Mouse (Mus musculus) thymus, postnatal 4 days (tissue): ENCODE results near the gene Cux2.
A peak's percentile ranks its signal among the peaks of the same experiment; 100 is the strongest.

Experiments
- DNase-seq: peaks from one replicate; pipeline ENCODE4 v3.0.0; 2021

Cux2 gene

DNA sequence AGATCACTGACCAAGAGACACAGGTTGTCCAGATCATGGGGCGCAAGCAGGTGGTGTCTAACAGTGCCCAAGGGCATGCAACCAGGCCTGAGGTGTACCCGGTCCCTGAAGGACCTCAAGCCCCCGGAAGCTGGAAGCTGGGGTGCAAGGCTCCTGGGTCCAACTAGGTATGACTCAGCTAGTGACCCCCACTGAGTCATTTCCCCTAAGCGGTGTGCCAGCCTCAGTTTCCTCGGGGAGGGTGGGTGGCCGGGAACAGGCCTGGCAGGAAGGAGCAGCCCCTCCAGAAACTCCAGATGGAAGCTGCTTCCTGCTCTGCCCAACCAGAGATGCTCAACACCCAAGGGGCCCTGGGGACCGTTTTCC lies 215.7 kb downstream of the Cux2 start:
- DNase-seq = no peak

DNA sequence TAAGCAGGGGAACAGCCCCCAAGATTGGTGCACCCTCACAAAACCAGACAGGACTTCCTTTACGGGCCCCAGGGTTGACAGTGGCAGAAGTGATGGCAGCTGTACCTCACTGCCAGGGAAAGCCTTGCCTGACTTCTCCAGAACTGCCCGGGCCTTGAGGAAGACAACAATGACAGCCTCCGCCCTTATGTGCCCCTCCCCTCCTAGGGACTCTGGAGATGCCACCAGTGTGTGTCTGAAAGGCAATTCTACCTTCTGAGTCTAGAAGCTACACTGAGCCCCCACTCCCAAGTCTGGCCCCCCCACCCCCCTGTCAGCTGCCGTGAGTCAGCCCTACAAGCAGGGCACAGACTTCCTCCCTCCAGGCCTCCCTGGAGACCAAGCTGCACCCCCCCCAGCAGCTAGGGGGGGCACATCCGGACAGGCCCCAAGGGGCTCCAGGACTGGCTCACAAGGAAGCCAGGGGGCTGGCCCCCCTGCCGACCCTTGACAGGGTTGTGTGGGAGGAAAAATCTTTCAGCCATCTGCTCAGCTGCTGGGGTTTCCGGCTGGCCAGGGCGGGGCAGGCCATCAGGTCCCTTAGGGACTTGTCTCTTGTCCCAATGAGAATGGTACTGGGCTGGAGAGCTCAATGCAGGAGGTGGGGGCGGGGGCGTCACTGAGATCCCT lies 216.2 kb downstream of the Cux2 start:
- DNase-seq = peak; percentile 70

DNA sequence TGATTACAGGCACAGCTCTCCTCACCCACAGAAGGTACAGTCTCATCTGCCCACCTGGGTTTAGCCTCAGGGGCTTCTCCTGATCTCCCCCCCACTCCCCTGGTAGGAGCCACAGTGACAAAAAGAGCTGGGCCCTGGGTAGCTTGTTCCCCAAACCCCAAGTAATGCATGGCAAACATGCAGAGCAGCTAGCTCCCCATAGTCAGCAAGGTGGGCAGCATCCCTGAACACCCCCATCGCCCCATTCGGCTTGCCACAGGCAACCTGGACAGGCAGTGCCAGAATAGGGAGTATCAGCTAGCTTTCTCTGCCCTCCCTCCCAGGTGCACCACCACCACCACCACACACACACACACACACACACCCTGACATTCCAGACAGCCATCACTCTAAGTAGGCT lies 216.7 kb downstream of the Cux2 start:
- no peak for DNase-seq

DNA sequence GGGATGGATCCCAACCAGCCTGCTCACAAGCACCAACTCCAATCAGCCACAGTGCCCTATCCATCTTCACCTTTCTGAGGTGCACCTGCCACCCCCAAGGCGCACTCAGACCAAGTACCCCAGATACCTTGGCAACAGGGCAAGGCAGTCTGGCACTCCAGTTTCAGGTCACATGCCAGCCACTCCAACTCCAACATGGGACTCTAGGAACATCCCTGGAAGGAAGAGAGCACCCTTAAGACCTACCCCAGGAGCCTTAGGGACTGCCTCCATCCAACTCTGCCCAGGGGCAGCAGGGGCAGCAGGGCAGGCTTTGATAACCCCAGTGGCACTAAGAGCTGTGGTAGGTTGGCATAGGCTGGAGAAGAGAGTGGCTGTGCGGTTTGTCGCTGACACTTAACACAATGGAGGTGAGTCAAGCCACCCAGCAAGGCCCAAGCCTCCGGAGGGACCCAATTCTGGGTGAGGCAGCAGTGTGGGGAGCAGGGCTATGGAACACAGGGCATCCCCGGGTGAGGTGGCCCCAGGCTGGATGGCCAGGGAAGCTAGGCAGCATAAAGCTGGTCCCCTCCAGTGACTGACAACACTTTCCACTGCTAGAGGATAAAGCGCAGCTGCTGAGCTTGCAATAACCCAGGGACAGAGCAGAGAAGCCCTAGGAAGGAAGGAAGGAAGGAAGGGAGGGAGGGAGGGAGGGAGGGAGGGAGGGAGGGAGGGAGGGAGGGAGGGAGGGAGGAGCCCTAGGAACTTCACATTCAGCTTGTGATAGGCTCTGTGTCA lies 217.3 kb downstream of the Cux2 start:
- DNase-seq = no peak

DNA sequence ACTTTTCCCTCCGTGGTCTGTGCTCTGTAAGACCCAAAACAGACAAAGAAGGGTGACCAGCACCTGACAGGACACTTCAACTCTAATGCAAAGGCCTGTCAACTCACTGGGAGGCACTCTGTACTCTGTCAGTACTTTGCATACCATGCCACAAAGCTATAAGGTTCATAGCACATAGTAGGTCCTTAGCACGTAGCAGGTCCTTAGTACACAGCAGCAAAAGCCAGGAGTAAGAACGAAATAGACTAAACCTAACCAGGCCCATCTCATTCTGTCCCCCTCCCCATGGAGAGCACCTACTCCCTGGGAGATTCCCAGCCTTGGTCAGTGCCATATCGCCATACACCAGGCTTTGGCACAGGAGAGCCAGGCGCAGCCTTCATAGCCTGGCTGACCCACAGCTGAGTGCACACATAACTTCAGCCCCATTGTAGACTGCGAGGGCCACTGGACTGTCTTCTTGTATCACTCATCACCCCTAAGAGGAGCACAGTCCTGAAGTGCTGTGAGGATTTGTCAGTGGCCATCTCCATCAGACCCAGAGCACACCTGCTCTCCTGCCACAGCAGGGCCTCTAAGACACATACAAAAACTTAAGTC lies 218.8 kb downstream of the Cux2 start:
- DNase-seq = no peak

DNA sequence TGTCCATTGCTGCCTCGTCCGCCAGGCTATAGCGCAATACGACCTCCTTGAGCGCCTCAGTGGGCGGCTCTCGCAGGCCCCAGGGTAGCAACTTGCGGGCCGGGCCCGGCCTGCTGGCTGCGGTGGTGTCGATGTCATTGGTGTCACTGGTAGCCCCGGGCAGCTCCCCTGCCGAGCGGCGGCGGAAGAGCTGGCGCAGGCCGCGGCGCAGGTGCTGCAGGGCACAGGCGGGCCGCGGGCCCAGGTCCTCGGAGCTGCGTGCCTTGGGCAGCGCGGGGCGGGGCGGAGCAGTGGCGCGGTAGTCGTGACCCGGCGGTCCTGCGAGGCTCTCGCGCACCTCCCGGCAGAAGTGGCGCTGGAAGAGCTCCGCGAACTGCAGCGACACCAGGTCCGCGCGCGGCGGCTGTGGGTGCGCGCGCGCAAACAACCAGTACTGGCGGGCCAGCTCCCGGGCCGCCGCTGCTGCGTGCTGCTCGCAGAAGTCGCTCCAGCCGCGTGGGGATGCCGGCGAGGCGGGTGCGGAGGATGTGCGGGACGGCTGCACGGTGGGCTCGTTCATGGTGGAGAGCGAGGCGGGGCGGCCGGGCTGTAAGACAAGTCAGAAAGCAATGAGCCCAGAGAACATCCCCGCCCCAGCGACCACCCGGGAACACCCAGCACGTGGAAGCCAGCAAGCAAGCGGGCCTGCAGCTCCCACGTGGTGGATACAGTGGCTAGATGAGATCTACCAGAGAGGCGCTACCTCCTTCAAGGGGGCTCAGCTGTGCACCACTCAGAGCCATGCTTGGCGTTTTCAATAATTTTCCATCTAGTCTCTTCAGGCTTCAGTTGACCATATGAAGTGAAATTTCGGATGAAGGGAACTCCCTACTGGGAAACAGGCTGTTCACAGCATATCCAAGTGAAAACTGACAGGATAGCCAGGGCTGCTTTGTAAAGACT lies 221.1 kb downstream of the Cux2 start:
- no peak for DNase-seq

DNA sequence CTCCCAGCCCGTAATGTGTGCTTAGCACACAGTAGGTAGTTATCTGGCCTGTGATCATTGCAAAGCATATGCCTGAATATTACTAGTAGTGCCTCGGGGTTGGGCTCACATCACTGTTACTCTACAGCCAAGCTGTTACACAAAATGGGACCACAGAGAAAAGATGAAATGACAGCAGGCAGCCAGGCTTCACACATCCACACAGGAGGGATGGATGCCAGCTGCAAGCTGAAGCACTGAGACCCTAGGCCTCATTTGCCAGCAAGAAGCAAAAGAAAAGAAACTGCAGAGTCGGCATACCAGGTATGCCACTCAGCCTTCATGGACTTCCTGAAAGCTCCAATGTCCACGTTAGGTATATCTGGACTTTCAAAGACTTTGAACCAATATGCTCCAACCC lies 222.0 kb downstream of the Cux2 start:
- DNase-seq = no peak

DNA sequence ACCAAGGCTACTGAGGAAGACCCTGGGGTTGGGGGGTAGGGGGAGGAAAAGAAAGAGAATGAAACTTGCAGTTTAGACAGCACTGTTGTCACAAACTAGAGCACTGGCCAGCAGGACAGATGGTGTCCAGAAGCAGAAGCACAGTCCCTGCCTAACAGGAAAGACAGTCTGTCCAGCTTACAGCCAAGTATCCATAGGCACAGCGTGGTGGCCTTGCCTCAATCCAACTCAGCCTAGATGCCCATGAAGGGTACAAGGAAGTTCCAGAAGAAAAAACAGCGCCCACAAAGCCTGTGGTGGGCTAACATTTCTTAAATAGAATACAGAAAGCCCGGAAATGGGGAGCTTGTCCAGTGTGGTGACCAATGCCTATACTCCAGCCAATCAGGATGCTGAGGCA lies 224.3 kb downstream of the Cux2 start:
- no peak for DNase-seq

DNA sequence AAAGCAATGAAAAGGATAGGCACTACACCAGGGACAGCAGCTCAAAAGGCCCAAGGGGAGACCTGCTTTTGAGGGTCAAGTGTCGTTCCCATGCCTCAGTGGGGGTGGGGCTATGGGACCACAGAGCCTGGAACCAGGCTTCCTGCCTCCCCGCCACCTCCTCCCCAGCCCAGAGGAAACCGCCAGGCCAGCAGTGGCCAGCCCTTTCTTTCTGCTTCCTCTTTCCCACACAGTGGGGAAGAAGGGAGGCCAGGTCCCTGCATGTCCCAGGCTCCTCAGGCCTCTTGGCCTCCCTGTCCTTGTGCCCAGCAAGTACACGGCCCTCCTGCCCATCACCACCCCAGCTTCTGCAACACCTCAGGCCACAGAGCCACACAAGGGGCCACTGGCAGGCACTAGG lies 225.8 kb downstream of the Cux2 start:
- DNase-seq = no peak

DNA sequence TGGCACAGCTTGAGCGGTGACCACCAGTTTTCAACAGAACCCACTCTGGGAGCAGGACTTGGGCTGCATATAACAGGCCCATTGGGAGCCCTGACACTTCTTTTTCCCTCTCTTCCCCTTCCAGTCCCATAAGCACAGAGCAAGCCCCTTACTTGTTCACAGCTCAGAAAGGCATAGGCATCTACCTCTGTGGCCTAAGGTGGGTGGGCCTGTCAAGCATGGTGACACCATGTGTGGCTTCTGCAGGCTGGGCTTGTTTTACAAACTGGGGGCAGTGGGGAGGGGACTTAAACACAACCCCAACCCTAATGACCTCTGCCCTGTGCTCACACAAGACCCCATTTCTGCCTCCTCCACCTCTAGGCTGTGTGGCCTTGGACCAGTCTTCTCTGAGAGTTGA lies 226.2 kb downstream of the Cux2 start:
- no peak for DNase-seq

DNA sequence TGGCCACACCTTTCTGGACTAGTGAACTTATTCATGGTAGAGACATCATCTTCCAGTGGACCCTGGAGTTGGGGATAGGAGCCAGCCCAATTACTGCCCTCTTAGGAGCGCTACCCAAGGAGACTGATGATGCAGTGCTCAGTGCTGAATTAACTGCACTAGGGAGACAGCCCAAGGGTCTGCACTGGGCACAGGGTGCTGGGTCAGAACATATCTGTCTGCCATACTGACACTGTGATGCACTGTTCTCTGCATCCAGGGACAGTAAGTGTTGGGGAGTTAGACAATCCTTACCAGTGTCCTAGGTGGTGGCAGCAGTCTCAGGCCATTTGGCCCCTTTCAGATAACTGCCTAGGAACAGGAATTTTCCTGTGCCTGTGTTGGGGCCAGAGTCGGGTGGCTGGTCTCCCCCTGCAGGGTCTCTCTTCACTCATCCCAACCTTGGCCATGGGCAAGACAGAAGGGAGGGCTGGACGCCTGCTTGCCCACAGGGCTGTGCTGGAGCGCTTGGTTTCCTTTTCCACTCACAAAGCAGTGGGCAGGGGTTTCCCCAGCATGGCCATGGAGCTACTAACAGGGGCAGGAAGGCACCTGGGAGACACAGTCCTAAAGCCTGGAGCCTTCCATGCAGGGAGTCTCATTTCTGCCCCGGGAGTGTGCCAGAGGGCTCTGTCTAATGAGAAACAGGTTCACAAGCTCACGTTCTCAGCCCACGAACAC lies 227.0 kb downstream of the Cux2 start:
- DNase-seq = no peak

DNA sequence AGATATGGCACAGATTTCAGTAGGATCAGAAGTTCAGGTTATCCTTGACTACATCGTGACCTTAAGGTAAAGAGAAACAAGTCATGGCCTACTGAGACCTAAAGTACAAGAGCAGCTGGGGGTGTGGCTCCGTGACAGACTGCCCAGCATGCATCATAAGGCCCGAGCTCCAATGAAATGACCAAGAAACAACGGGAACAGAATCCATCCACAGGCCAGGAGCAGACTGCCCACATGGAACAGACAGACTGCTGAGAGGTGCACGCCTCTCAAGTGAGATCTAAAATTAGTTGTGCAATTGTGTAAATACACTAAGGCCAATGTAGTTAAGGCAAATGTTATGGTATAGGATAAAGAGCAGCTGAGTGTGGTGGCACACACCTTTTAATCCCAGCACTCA lies 228.3 kb downstream of the Cux2 start:
- no peak for DNase-seq

DNA sequence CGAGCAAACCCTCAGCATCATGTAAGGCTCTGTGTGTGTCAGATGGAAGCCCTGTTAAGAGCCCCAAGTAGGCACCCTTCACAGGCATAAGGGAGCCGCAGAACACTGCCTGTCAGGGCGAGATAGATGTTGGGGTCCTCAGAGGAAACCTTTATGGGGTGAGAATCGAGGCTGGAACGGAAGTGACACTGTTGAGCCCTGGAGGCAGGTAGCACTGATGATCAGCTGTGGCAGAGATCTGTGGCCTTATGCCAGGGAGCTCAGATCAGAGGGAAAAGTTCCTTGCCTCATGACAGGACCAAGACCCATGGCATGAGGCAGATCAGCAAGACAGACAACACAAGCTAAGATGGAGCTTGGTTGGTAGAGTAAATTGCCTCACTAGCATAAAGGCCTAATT lies 228.8 kb downstream of the Cux2 start:
- no peak for DNase-seq

DNA sequence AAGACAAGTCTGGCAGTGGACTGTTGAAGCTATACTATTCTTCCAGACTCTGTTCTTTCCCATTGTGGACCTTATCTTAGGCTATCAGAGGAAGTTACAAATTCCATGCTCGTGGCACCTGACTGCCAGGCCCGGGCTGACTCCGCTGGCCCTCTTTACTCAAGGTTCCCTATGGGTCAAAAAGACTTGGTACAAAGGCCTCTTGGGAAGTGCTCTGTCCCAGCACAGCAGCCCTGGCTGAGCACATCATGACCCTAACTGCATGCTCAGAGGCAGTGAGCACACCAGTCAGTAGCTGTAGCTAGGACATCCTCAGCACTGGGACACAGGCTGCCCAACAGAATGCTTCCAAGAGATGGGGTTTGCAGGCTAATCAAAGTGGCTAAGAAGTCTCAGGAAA lies 229.2 kb downstream of the Cux2 start:
- no peak for DNase-seq

DNA sequence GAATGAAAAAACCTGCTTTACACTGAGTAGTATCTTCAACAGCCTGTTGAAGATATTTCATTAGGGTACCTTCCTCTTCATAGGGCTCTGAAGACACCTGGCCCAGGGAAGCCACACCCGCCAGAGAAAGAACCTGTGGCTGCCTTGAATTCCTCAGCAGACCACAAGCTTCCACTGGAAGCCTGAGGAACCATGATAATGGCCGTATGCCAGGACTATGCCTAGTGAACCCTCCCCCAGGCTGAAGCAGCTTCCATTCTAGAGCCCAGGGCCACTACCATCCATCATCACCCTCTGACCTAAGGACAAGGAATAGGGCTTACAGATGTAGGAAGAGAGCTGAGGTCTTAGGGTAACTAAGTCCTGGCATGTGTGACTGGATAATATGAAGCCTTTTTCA lies 229.7 kb downstream of the Cux2 start:
- DNase-seq = no peak

DNA sequence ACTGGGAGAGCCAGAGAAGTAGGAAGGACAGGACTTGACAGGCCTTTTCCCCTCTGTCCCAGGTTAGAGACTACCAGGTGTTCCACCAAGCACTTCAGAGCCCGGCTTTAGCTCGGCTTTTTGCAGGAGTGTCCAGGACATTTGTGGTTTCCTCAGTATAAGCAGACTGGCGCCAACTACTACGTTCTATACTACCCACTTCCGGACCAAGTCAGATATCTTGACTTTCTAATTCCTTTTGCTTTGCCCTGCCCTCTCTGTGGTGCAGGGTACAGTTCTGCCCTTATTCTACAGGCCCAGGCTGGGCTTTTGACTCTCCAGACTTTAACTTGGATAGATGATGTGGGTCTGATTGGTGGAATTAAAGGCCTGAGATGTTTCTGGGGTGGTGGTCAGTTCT lies 230.3 kb downstream of the Cux2 start:
- DNase-seq = no peak

DNA sequence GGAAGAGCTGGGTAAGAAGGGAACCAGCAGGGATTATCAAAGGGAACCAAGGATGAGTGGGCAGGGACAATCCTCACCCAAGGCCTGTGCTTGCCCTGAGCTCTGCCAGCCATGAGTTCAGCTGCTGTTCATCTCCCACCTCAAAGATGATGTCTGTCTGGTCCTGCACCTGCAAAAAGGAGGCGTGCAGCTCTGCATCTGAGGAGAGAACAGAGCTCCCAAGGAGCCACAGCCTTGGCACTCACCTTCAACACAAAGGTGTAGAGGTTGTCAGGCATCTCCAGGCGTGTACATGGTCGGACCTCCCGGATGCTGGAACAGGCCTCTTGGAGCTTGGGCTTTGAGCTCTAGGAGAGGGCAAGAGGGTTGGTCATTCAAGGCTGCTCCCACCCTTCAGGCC lies 231.0 kb downstream of the Cux2 start:
- DNase-seq = no peak

DNA sequence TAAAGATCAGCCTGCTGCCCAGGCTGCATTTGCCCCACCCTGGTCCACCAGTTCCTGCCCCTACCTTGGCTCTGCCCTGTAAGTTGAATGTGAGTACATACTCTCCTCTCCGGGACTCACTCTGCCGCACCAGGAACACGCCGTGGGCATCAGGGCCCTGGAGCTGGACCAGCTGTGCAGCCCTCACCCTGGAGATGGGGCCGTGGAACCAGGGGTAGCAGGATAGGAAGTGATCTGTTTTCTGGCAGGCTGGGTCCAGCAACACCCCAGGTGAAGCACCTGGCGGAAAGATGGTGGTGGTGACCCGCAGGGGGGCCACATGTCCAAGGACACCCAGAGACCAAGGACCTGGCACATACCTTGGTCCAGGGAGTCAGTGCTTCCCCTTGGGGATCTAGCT lies 231.5 kb downstream of the Cux2 start:
- no peak for DNase-seq

DNA sequence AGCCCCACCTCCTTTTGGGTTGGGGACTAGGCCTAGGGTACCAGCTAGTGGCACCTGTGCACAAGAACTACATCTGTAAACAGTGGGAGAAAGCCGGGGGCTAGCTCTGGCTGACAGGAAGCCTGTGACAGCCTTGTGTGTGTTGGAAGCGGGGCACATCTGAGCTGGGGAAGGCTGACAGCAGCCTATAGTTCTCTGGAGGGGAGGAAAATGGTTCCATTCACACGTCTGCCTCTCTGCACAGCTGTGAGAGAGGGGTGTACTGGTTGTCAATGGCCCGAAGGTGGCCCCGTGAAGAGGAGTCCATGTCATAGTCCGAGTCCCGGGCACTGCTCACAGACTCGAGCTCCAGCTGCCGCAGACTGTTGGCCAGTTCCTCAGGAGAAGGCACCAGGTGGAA lies 232.4 kb downstream of the Cux2 start:
- no peak for DNase-seq

DNA sequence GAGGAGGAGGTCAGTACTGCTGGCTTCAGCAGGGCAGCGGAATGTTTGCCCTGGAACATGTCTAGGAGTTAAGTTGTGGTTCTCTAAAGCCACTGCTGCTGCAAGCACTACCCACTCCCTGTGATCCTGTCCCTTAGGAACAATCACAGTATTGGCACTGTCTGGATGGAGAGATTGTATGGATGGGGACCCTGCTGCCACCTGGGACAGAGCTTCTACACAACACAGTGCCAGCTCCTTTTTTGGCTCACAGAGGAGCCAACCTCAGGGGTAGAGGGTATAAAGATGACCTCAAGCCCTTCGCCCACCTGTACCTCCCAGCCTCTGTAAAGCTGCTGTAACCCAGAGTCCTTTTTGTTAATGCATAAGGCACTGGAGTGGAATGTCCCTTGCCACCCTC lies 233.3 kb downstream of the Cux2 start:
- no peak for DNase-seq

DNA sequence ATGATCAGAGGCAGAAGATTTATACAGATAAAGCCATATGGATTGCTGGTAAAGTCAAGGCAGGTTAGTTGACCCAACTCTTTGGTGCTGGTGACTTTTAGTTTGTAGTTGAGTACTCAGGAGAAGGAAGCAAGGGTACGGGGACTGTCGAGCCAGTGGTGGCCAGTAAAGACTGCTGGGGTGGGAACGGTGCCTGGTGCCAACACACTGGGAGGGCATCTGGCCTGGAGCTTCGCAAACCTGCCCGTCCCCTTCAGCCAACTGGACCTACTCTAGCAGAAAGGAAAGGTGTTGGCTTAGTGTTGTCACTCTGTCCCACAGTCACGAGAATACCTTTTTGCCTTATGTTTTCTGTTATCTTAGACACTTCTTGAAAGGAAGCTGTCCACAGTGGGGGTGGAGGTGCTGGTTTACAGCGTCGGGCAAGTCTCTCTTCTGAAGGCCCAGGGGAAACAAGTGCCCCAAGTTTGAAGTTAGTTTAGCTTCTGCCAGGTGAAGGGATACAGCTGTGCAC lies 234.0 kb downstream of the Cux2 start:
- DNase-seq = no peak

DNA sequence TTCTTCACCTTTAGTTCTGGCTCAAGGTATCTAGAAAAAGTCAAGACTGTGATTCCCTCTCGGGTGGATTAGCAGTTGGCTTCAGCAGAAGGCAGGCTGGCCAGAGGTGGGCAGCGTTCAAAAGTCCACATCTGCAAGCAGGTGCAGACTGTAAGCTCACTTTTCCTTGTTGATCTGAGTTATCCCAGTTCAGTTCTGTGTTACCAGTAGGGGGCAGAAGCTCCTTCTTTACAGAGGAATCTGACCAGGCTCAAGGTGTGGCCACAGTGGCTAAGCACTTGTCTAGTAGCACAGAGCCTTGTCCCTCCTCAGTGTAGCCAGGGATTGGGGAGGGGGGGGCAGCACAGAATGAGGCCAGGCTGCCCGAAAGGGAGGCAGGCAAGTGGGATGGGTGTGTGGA lies 234.8 kb downstream of the Cux2 start:
- peak; percentile 41 for DNase-seq

DNA sequence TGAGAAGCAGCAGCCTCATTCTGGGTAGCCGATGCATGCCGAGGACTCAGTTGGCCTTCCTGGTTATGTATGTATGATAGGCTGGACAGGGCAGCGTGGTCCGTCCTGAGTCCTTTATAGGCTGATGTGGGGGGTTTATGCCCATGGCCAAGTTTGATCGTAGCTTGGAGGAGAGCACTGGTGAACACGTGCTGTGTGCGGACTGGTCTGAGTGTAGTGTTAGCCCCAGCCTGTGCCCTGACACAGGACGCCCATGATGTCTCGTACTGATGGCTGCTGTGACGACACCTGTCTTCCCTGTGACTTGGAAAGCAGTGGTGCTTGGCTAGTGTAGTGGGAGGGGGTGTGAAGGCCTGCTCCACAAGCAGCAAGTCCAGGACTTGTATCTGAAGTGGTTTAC lies 236.2 kb downstream of the Cux2 start:
- DNase-seq = no peak
